25 mouse cellular contexts compared by ENCODE assay signal in the genomic region with DNA sequence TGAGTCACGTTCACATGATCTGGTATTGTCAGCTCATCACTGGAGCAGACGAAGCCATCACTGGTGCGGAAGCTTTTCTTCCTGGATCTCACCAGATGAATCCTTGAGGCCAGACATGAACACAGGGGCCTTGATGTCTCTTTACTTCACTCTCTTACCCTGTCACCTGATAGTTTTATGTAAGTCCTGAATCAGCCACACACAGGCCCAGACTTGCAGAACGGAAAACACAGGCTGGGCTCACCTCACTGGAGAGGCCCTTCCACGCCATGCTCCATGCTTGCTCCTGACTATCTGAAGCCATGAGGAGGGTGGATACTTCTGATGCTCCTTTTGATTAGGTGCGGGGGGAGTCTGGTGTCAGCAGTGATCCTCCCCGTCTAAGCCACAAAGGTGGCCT.
DNase-seq lines count a peak whose midpoint lies in the region; ATAC-seq lines count a peak whose summit lies in the region.
"Had no signal": no experiment of that assay in that cellular context is flagged by ENCODE, and none has a peak within 500 bp of the region (broad histone marks: within the 10 kb centered on the region; RNA-seq: fewer than 3 reads in every experiment).

No protein-coding gene starts in this region.

- H3K9me3 ChIP-seq in embryonic facial prominence, embryonic 13.5 days, result no peaks in the 10 kb centered on the region
- H3K9me3 ChIP-seq: embryonic facial prominence, embryonic 15.5 days; forebrain, embryonic 10.5 days; forebrain, embryonic 13.5 days; forebrain, embryonic 15.5 days; G1E had no signal

- H3K27ac ChIP-seq in embryonic facial prominence, embryonic 13.5 days, result 0 out of 2 replicates have a peak overlapping the region, but pooled peaks have one; percentile 11
- H3K27ac ChIP-seq: embryonic facial prominence, embryonic 15.5 days; forebrain, embryonic 10.5 days; forebrain, embryonic 13.5 days; forebrain, embryonic 15.5 days had no signal

- 0 out of 2 replicates have a peak, but pooled peaks have one; percentile 30 for ATAC-seq in embryonic facial prominence, embryonic 13.5 days (ENCODE audit: insufficient number of reproducible peaks, insufficient read depth, low FRiP score, low TSS enrichment, low read depth)
- ATAC-seq: activated CD4-positive, CD25-positive, alpha-beta regulatory T cell, adult 4 months; forebrain, embryonic 13.5 days; forebrain, embryonic 15.5 days; forebrain, postnatal 0 days; Patski had no signal

- no peak overlapping the region for H3K4me3 ChIP-seq in embryonic facial prominence, embryonic 13.5 days
- H3K4me3 ChIP-seq: embryonic facial prominence, embryonic 15.5 days; erythroblast, embryonic 14.5 days; forebrain, embryonic 10.5 days; forebrain, embryonic 13.5 days; forebrain, embryonic 15.5 days had no signal

- 0 out of 2 replicates have a peak, but pooled peaks cover 8% of the 10 kb centered on the region for H3K4me1 ChIP-seq in embryonic facial prominence, embryonic 13.5 days
- H3K4me1 ChIP-seq: embryonic facial prominence, embryonic 15.5 days had no signal

- no peak overlapping the region for H3K9ac ChIP-seq in embryonic facial prominence, embryonic 13.5 days
- H3K9ac ChIP-seq: embryonic facial prominence, embryonic 15.5 days; forebrain, embryonic 13.5 days; forebrain, embryonic 15.5 days; forebrain, postnatal 0 days had no signal

- no peaks in the 10 kb centered on the region for H3K36me3 ChIP-seq in embryonic facial prominence, embryonic 13.5 days
- H3K36me3 ChIP-seq: embryonic facial prominence, embryonic 15.5 days; forebrain, embryonic 10.5 days; forebrain, embryonic 15.5 days; G1E had no signal

- 73% methylated on average over 7 of the region's 7 CpGs for WGBS in embryonic facial prominence, embryonic 13.5 days

- H3K27me3 ChIP-seq in embryonic facial prominence, embryonic 13.5 days, result no peaks in the 10 kb centered on the region
- H3K27me3 ChIP-seq: embryonic facial prominence, embryonic 15.5 days; forebrain, embryonic 13.5 days; forebrain, embryonic 15.5 days; Patski had no signal

- no peak overlapping the region for H3K4me2 ChIP-seq in embryonic facial prominence, embryonic 13.5 days
- H3K4me2 ChIP-seq: embryonic facial prominence, embryonic 15.5 days; forebrain, embryonic 13.5 days; forebrain, embryonic 15.5 days had no signal

- peak; percentile 16 to 22 for DNase-seq in urinary bladder, adult 18-20 months (ENCODE audit: low spot score in 2 of 2)
- no peak for DNase-seq in urinary bladder, postnatal 10 days (ENCODE audit: low spot score)
- peak; percentile 20 to 37 for DNase-seq in urinary bladder, postnatal 36 days (ENCODE audit: low spot score in 2 of 2)
- no peak for DNase-seq in urinary bladder, adult 2 months (ENCODE audit: low spot score)
- DNase-seq in frontal cortex, adult 2 months (ENCODE audit: extremely low spot score in 1 of 2, low spot score in 1 of 2), result no peak
- no peak for DNase-seq in adrenal gland, postnatal 10 days
- DNase-seq: adrenal gland, adult 8-10 months; adrenal gland, postnatal 25 days; cerebellum, adult 11 months; cerebellum, adult 18-20 months; cerebellum, adult 8-10 months; cerebellum, adult 9-11 months; cerebellum, postnatal 14 days; cerebellum, postnatal 36 days; embryo, embryonic 11 days; forebrain, postnatal 0 days had no signal

Comparison
In these comparisons a context has a peak if more than half of its experiments do, and no peak if none do; other contexts are left out.
1. DNase-seq: peak in urinary bladder, adult 18-20 months (2 of 2) and urinary bladder, postnatal 36 days (2 of 2); none in urinary bladder, postnatal 10 days (single experiment), urinary bladder, adult 2 months (single experiment), frontal cortex, adult 2 months (0 of 2) and adrenal gland, postnatal 10 days (single experiment).